Mouse (Mus musculus) B cell, adult 2 months (primary cell): ENCODE results near the gene Ndc80.
"Not testable (repeated sequence)": the region's sequence is repeated elsewhere in the genome, so short reads cannot be mapped to it uniquely, and the experiment has no call there.

Experiments used
- DNase-seq, 2 experiments: peaks; one replicate each; pipeline ENCODE4 v3.0.0; 2022

Ndc80 gene

DNA sequence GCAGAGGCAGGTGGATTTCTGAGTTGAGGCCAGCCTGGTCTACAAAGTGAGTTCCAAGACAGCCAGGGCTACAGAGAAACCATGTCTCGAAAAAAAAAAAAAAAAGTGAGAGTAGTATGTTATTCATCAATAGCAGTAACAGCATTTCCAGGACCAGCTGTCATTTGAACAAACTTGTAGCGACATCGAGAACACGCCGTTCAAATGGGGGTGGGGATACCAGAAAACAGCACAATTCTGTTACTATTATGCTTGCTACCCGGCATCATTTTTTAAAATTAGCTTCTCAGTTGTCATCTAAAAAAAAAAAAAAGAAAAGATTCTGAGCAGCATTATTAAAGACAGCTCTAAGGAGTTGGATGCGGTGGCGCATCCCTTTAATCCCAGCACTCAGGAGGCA lies 49.2 kb downstream of the Ndc80 start:
- DNase-seq, result no peak

DNA sequence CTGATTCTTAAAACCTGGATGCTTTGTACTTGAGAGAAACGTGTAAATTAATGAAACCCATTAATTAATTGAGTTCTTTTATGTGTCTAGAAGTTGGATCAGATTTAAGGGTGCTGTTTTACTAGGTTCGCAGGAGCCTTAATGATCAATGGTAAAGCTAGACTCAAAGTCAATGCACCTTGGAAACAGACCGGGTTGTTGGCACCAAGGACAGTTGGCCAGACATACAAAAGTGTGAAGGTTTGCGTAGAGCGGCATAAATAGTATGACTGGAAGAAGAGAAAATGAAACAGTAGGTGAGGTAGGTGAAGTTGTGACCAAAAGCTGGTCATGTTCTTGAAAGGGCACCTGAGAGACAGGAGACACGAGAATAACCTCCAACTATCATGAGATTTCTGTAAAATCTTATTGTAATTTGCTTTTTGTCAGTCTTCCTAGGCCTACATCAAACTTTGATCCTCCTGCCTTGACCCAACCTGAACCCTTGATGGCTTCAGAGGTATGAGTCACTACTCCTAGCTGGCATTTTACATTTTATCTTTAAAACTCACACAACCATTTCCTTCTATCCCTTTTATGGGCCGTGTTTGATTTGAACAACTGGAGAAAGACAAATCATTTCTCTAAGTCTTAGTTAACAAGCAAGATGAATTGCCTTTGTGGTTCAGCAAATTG lies 50.2 kb downstream of the Ndc80 start:
- no peak for DNase-seq

DNA sequence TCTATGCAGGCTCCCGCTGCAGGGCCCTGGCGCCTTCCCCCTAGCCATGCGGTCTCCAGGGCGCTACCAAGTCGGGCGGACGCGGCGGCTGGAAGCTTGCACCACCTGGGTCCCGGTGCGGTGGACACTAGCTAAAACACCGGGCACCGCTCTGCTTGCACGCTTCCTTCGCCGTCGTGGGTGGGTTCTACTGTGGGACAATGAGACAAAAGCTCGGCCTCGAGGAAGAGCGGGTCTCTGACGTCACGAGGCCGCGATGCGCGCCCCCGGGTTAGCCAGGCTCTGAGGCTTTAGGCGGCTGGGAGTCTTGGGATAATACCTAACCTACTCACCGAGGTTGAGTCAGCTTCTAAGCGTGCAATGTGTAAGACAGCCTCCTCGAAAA lies 51.0 kb downstream of the Ndc80 start:
- DNase-seq, result peak; percentile 71 to 75

DNA sequence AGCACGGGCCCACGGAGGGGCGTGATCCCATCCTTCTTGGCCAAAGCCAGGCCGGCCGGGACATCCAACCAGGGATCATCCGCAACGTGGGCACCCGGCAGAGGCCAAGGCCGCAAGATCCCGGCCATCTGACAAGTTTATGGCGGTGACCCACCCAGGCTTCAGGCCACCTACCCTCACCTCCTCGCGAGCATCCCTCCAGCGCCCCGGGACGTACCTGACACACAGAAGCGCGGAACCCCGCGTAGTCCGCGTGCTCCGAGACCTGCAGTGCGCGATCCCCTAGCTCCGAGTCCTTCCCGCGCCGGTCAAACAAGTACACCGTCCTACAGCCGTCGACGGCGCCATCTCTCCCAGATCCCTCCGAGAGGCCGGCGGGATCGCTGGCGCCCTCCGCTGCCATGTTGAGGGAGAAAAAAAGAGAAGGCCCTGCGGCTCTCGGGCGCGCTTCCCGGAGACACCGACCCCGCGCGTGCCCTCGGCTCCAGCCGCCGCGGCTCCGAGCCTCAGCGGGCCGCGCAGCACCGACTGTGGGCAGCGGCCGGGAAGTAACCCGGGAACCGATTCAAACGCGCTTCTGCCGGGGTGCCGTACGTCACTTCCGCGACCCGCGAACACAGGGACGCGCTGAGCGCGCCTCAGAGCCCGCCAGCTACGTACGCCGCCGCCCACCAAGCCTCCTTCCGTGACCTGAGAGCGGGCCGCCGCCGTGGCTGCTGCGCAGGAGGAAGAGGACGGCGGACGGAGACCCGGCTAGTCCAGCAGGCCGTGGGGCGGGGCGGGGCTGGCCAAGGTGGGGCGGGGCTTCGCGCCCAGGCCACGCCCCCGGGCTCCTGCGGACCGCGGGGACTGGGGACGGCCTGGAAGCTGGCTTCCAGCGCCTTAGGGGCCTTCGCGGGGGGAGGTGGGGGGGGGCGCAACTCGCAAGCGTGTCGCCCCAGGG lies 51.6 kb downstream of the Ndc80 start, which contains the start of gene Smchd1:
TSS of gene Smchd1 (minus strand) at position 582 of the 943 bp plus-strand sequence.
- DNase-seq, result peak; percentile 90 to 92

DNA sequence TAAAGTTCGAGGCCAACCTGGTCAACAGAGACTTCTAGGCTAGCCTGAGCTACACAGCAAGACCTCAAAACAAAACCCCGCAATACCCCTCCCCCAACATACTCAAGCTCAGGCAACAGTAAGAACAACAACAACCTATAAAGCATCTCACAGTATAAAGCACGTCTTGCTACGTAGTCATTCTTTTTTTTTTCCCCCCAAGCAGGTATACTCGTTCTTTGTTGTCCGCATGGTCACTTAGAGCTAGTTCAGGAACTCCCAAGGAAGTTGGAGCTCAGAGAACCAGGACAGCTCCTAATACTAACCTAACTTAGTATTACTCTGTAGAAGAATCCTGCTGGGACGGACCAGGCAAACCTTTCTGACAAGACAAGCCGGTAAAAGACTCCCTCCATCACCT lies 52.5 kb downstream of the Ndc80 start:
- peak; percentile 14 to 27 for DNase-seq

DNA sequence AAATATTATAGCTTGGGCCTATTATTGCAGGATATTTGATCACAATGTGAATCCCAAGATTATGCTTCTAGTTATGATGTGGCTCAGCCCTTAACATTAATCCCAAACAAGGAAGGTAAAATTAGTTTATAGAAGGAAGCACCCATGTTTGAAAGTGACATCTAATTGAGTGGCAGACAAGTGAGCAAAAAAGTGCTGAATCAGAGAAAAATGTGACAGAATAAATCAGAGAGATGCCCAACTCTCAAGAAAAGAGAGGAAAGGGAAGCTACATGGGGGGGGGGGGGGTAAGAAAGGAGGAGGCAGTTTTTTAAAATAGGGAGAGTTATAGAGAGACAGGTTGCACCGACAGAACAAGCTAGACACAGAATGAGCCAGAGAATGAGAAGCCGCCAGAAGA lies 55.4 kb downstream of the Ndc80 start:
- DNase-seq, result no peak

DNA sequence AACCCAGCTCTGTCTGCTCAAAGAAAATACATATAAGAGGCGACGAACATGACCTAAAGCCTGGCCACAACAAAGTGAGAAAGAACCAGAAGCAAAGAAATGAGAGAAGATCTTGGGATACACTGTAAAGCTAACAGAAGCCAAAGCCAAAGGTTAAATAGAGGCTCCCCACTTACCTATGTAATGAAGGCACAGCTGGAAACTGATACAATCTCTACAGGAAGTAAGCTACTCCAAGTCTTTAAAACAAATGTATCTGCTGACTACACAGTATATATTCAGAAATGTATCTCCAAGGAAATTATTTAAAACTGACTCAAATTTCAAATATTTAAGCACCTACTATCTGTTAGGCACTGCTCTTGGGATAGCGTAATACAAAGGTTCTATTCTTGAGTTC lies 66.3 kb downstream of the Ndc80 start:
- no peak for DNase-seq

DNA sequence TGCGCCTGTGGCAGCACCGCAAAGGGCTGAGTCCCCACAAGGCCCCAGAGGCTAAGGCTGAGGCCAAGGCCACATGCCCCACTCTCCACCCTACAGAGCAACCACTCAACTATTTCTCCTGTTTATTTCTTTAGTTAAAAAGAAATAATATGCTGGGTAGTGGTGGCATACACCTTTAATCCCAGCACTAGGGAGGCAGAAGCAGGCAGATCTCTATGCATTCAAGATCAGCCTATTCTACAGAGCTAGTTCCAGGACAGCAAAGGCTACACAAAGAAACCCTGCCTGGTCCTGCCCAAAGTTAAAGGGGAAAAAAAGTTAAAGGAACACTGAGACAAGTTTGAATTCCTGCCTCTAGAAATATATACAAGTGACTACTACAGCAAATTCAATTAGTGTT lies 66.8 kb downstream of the Ndc80 start, which contains the start of gene Gm4707:
TSS of gene Gm4707 (minus strand) at position 101 of the 400 bp plus-strand sequence.
- DNase-seq, result no peak

DNA sequence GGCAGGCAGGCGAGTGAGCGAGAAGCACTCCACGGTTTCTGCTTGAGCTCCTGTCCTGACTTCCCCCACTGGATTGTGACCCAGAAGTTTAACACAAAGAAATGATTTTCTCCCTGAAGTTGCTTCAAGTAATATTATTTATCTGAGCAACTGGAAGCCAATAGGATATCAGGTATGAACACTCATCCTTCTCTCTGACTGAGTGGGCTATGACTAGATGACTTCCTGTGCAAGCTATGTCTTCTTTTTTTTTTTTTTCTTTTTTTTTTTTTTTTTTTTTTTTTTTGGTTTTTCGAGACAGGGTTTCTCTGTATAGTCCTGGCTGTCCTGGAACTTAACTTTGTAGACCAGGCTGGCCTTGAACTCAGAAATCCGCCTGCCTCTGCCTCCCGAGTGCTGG lies 69.3 kb downstream of the Ndc80 start:
- DNase-seq, result not testable (repeated sequence)
